Mouse (Mus musculus) embryonic facial prominence, embryonic 12.5 days (tissue): Measurements from ENCODE around the gene Tuba8. TPM values are rescaled to one million over a fixed set of nuclear protein-coding genes. Genes with fewer than 3 reads are reported as not detected.

Experiments
- ATAC-seq: fragments of 200-750 bp; cut with Nextera tagmentation; 2 replicates; pipeline ENCODE4 v1.8.0; 2017; ENCODE audit not compliant: insufficient number of reproducible peaks, insufficient read depth, low FRiP score, low TSS enrichment
- H3K27ac ChIP-seq: fragments of 300-500 bp; sonication (generic); 2 replicates; pipeline ENCODE4 v1.5.1; 2016; ENCODE audit warnings: mild to moderate bottlenecking
- H3K27me3 ChIP-seq: fragments of 300-500 bp; sonication (generic); 2 replicates; pipeline ENCODE4 v1.6.1; 2016; ENCODE audit warnings: mild to moderate bottlenecking, moderate library complexity
- H3K36me3 ChIP-seq: fragments of 300-500 bp; sonication (generic); 2 replicates; pipeline ENCODE4 v1.6.1; 2016; ENCODE audit warnings: mild to moderate bottlenecking
- H3K4me1 ChIP-seq: fragments of 300-500 bp; sonication (generic); 2 replicates; pipeline ENCODE4 v1.6.1; 2016
- H3K4me2 ChIP-seq: fragments of 300-500 bp; sonication (generic); replicated peaks from 2 replicates; pipeline ENCODE4 v1.6.1; 2016; ENCODE audit warnings: mild to moderate bottlenecking, moderate library complexity
- H3K4me3 ChIP-seq: fragments of 300-500 bp; sonication (generic); 2 replicates; pipeline ENCODE4 v1.5.1; 2016; ENCODE audit warnings: mild to moderate bottlenecking
- H3K9ac ChIP-seq: fragments of 300-500 bp; sonication (generic); 2 replicates; pipeline ENCODE4 v1.6.1; 2016; ENCODE audit warnings: mild to moderate bottlenecking, moderate library complexity
- H3K9me3 ChIP-seq: fragments of 300-500 bp; sonication (generic); 2 replicates; pipeline ENCODE4 v1.6.1; 2016; ENCODE audit warnings: mild to moderate bottlenecking, moderate library complexity
- WGBS: fragments of 180-500 bp; shearing (Covaris S2); methylation state at CpG from one replicate; pipeline ENCODE4 v1.1.7; 2016; 5-methylcytosine and 5-hydroxymethylcytosine counted together
- polyA plus RNA-seq: library from polyadenylated mRNA; unstranded; fragments of >200 nt; fragmentation: Nextera tagmentation; extraction: Ambion mirVana; gene quantifications from 2 replicates; pipeline ENCODE4 v1.2.1, GENCODE M21; 2016

Tuba8 gene
- polyA plus RNA-seq, 1 experiment from 2014 or later = 0.18 TPM

DNA sequence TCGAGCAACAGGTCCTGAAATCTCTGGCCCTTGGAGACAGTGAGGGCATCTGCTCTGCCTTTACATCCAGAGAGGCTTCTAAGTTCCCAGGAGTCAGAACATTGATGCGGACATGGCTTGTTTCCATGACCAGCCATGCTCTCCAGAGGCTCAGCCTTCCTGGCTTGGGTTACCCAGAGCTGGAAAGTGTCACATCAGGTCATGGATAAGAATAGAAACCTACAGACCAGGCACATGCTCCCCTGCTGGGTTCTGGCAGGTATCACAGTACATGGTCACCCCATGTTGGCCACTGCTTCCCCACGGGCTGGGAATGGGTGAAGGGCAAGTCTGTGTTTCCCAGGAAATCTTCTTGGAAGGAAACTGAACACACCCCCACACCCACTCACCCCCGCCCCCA, 8.9 kb downstream of the Tuba8 start:
- H3K4me1 ChIP-seq = no peaks in the 10 kb centered on the region
- no peak for ATAC-seq
- no peak overlapping the region for H3K9ac ChIP-seq
- 77% methylated on average over 4 of the region's 4 CpGs for WGBS
- no peaks in the 10 kb centered on the region for H3K9me3 ChIP-seq
- no peak overlapping the region for H3K27ac ChIP-seq
- no peak overlapping the region for H3K4me2 ChIP-seq
- H3K4me3 ChIP-seq = no peak overlapping the region
- no peaks in the 10 kb centered on the region for H3K27me3 ChIP-seq
- H3K36me3 ChIP-seq = no peaks in the 10 kb centered on the region

GRCm38 (mm10) chr6:121220181-121220580, 9.7 kb downstream of the Tuba8 start:
- Histone ChIP-seq H3K27ac (no peak overlapping the region), H3K4me1 (0 out of 2 replicates have a peak, but pooled peaks cover 4% of the 10 kb centered on the region), H3K36me3 (no peaks in the 10 kb centered on the region), H3K27me3 (no peaks in the 10 kb centered on the region), H3K9ac (no peak overlapping the region), H3K4me2 (no peak overlapping the region), H3K4me3 (no peak overlapping the region), H3K9me3 (no peaks in the 10 kb centered on the region)
- 86% methylated on average over 10 of the region's 10 CpGs for WGBS
- no peak for ATAC-seq

DNA sequence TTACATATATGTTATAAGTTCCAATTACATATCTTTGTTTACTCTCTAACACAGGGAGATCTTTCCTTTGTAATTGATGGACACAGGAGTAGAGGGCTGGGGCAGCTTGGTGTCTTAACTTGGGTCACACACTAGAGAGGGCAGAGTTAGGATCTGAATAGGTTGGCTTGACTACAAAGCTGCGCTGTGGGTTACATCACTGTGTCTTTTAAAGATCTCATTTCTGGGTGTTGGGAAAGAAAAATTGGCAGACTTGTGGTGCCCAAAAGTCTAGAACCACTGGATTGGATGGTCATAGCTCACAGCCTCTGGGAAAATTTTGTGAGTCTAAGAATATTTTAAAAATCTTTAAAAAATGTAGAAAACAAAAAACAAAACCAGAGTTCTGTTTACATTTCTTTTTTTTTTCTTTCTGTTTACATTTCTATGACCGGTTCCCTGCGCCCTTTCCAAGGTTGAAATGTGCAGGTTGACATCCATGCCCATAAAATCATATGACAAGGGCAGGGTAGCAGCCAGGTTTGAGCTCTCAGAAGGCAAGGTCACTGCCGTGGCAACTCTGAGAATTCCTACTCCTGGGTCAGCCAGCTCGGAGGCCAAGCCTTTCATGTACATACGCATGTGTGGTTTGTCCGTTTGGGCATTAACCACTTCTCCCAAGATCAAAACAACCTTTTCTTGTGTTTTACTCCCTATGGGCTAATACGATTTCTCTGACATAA, 11.5 kb downstream of the Tuba8 start:
- ATAC-seq = no peak
- Histone ChIP-seq H3K9me3 (no peaks in the 10 kb centered on the region), H3K36me3 (no peaks in the 10 kb centered on the region), H3K4me1 (0 out of 2 replicates have a peak, but pooled peaks cover 8% of the 10 kb centered on the region), H3K4me2 (no peak overlapping the region), H3K4me3 (no peak overlapping the region), H3K27me3 (no peaks in the 10 kb centered on the region), H3K9ac (no peak overlapping the region), H3K27ac (no peak overlapping the region)
- 84% methylated on average over 8 of the region's 8 CpGs for WGBS

GRCm38 (mm10) chr6:121223001-121223400, 12.5 kb downstream of the Tuba8 start:
- 94% methylated on average over 14 of the region's 14 CpGs for WGBS
- Histone ChIP-seq H3K4me2 (no peak overlapping the region), H3K27ac (no peak overlapping the region), H3K27me3 (no peaks in the 10 kb centered on the region), H3K9me3 (no peaks in the 10 kb centered on the region), H3K4me3 (no peak overlapping the region), H3K9ac (no peak overlapping the region), H3K36me3 (no peaks in the 10 kb centered on the region), H3K4me1 (0 out of 2 replicates have a peak, but pooled peaks cover 8% of the 10 kb centered on the region)
- no peak for ATAC-seq

DNA sequence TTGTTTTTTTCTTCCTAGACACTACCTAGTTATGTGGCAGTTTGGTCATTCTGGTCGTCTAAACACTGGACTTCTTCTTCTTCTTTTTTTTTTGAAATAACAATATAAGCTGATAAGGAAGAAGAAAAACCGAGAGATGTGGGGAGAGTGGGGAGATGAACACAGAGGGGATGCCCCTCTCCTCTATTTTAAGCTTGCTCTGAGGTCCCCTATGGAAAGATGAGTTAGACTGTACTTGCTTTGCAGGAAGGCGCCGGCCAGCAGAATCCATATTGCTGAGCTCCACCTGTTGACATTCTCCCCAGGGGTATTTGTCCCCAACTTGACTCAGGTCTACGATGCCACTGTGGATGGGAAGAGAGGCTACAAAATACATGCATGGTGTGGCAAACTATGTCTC, 13.6 kb downstream of the Tuba8 start:
- no peak overlapping the region for H3K4me2 ChIP-seq
- no peak overlapping the region for H3K27ac ChIP-seq
- WGBS = 71% methylated on average over 5 of the region's 5 CpGs

DNA sequence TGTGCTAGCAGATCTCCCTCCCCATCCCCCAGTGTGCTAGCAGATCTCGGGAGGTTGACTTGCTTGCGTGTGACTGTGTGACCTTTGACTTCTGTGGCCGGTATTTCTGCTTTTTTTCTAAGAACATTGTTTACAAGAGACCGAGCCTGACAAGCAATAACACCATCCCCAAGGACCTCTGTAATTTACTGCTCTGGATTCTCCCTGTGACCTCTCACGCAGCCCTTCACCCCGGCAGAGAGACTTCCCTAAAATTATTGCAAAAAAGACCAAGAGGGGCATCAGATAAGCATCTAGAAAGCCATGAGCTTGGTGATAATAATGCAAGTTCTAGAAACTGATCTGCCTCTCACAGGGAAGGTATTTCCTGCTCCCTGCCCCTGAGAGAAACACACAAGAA, 14.5 kb downstream of the Tuba8 start:
- no peaks in the 10 kb centered on the region for H3K36me3 ChIP-seq
- 9% methylated on average over 6 of the region's 6 CpGs for WGBS
- no peak overlapping the region for H3K9ac ChIP-seq
- 0 out of 2 replicates have a peak, but pooled peaks cover 8% of the 10 kb centered on the region for H3K4me1 ChIP-seq
- no peak for ATAC-seq
- no peaks in the 10 kb centered on the region for H3K9me3 ChIP-seq
- H3K27ac ChIP-seq = no peak overlapping the region
- no peaks in the 10 kb centered on the region for H3K27me3 ChIP-seq
- no peak overlapping the region for H3K4me2 ChIP-seq
- H3K4me3 ChIP-seq = no peak overlapping the region

More for the DNA sequence above, 13.6 kb downstream of the Tuba8 start:
- ATAC-seq = no peak
- H3K9ac ChIP-seq = no peak overlapping the region
- H3K36me3 ChIP-seq = no peaks in the 10 kb centered on the region
- H3K4me3 ChIP-seq = no peak overlapping the region
- H3K4me1 ChIP-seq = 0 out of 2 replicates have a peak, but pooled peaks cover 8% of the 10 kb centered on the region
- no peaks in the 10 kb centered on the region for H3K27me3 ChIP-seq
- no peaks in the 10 kb centered on the region for H3K9me3 ChIP-seq

DNA sequence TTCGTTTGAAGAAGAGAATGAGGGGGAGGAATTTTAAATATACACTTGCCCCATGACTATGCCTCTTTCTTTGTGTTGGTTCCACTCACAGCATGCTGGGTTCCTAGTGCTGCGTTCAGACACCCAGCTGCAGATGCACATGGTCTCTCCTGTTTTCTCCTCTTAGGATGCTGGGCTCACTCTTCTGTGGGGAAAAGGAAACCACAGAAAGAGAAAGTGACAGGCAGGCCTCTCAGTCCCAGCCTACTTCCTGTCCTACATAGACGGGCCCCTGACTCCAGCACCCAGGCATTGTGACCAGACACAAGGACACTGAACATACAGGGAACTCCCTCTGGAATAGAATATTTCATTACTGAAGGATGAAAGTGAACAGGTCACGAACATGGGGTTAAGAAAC, 15.5 kb downstream of the Tuba8 start:
- ATAC-seq = no peak
- Histone ChIP-seq H3K4me3 (no peak overlapping the region), H3K9me3 (no peaks in the 10 kb centered on the region), H3K4me1 (0 out of 2 replicates have a peak, but pooled peaks cover 8% of the 10 kb centered on the region), H3K36me3 (no peaks in the 10 kb centered on the region), H3K27me3 (no peaks in the 10 kb centered on the region), H3K4me2 (no peak overlapping the region), H3K9ac (no peak overlapping the region), H3K27ac (no peak overlapping the region)
- 65% methylated on average over 4 of the region's 4 CpGs for WGBS

DNA sequence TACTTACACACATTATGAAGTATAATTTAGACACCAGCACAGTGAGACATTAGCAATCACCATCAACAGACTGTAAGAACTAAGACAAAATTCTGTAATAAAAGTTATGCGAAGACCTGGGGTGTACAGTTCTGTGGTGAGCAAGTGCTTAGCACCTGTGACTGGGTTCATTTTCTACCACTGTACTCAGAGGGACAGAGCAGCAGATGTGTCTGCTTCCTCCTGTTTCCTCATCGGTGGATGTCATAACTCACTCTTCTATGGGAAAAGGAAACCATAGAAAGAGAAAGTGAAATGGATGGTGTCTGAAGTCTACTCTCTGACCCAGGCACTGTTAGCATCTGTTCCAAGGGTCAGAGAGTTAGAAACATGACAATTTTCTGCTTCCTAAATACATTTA, 16.2 kb downstream of the Tuba8 start:
- no peak for ATAC-seq
- Histone ChIP-seq H3K4me2 (no peak overlapping the region), H3K36me3 (no peaks in the 10 kb centered on the region), H3K9me3 (no peaks in the 10 kb centered on the region), H3K9ac (no peak overlapping the region), H3K27me3 (no peaks in the 10 kb centered on the region), H3K27ac (no peak overlapping the region), H3K4me3 (no peak overlapping the region), H3K4me1 (0 out of 2 replicates have a peak, but pooled peaks cover 8% of the 10 kb centered on the region)
- 89% methylated on average over 2 of the region's 2 CpGs for WGBS

GRCm38 (mm10) chr6:121228421-121228820, 17.9 kb downstream of the Tuba8 start:
- WGBS = 76% methylated on average over 8 of the region's 8 CpGs
- no peak overlapping the region for H3K4me3 ChIP-seq
- no peaks in the 10 kb centered on the region for H3K36me3 ChIP-seq
- no peak overlapping the region for H3K27ac ChIP-seq
- H3K27me3 ChIP-seq = no peaks in the 10 kb centered on the region
- ATAC-seq = no peak
- H3K4me2 ChIP-seq = no peak overlapping the region
- H3K9me3 ChIP-seq = no peaks in the 10 kb centered on the region
- no peak overlapping the region for H3K9ac ChIP-seq
- H3K4me1 ChIP-seq = 0 out of 2 replicates have a peak, but pooled peaks cover 8% of the 10 kb centered on the region

GRCm38 (mm10) chr6:121232652-121233051, 22.2 kb downstream of the Tuba8 start:
- Histone ChIP-seq H3K4me3 (no peak overlapping the region), H3K9me3 (no peaks in the 10 kb centered on the region), H3K27me3 (no peaks in the 10 kb centered on the region), H3K4me2 (no peak overlapping the region), H3K36me3 (no peaks in the 10 kb centered on the region), H3K9ac (no peak overlapping the region), H3K27ac (no peak overlapping the region), H3K4me1 (no peaks in the 10 kb centered on the region)
- ATAC-seq = no peak
- WGBS = 60% methylated on average over 1 of the region's 1 CpGs

DNA sequence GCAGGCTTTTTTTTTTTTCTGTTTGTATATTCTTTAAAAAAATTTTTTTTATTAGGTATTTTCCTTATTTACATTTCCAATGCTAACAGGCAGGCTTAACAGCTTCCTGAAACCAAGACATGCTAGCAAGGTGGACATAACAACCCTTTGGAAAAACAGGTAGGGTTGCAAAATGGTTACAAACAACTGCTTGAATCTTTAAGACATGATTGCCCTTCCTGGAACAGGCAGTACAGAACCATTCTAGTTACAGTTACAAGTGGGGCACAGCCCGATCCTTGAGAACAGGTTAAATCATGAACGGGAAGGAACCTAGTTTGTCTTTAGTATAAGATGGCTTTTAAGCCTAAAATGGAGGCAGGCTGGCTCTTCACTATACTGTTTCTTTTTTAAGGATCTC, 25.9 kb downstream of the Tuba8 start:
- 88% methylated on average over 2 of the region's 2 CpGs for WGBS
- H3K9me3 ChIP-seq = no peaks in the 10 kb centered on the region
- H3K27me3 ChIP-seq = no peaks in the 10 kb centered on the region
- no peak for ATAC-seq
- H3K27ac ChIP-seq = no peak overlapping the region
- no peaks in the 10 kb centered on the region for H3K4me1 ChIP-seq
- no peak overlapping the region for H3K4me2 ChIP-seq
- no peak overlapping the region for H3K9ac ChIP-seq
- no peaks in the 10 kb centered on the region for H3K36me3 ChIP-seq
- H3K4me3 ChIP-seq = no peak overlapping the region

DNA sequence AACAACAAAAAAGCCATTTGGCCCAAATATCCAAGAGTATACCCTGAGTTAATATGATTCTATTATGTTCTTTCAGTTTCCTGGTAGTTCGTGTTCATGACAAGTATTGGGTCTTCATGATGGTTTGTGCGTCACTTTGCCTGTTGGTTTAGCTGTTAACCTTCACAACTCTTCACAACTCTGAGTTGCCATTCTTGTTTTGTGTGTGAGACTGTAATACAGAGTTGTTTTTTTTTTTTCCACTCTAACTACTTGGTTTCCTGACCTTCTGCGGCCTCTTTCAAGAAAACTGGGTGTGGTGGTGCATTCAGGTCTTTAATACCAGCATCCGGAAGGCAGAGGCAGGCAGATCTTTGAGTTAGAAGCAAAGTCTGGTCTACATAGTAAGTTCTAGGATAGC, 27.7 kb downstream of the Tuba8 start:
- ATAC-seq = no peak

More for the DNA sequence above, 27.7 kb downstream of the Tuba8 start:
- no peaks in the 10 kb centered on the region for H3K4me1 ChIP-seq
- no peak overlapping the region for H3K4me3 ChIP-seq
- no peak overlapping the region for H3K9ac ChIP-seq
- H3K36me3 ChIP-seq = no peaks in the 10 kb centered on the region
- no peak overlapping the region for H3K4me2 ChIP-seq
- no peaks in the 10 kb centered on the region for H3K9me3 ChIP-seq
- 97% methylated on average over 4 of the region's 4 CpGs for WGBS
- H3K27me3 ChIP-seq = no peaks in the 10 kb centered on the region
- H3K27ac ChIP-seq = no peak overlapping the region
